ENCODE assay signal across 19 mouse cellular contexts in the genomic region with DNA sequence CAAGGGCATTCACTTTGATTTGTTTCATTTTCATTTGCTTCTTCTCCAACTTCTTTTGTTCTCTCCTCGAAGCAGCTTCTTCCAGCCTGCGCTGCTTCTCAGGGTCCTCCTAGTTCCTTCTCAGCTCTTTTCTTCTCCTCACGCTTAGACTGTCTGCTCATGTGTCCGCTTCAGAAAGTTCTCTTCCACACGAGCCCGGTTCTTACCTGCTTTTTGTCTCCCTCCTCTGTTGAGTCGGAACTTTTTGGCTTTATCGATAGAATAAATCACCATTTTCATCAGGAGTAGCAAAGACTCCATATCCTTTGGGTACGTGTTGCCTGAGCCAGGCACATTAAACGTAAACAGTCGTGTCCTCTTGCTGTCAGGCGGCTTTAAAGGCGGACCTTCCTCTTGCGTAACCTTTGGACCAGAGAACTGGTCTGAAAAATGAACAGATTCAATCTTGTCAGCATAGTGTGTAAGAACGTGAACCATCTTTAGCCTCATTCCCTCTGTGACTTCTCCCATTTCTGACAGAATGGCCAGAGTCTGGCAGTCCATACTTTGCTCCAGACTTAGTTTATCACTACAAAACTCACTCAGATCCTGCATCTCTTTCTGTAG.
A peak's percentile ranks its signal among the peaks of the same experiment; 100 is the strongest.
DNase-seq lines count a peak whose midpoint lies in the region; ATAC-seq and TF ChIP-seq lines count a peak whose summit lies in the region.
"Had no signal": no experiment of that assay in that cellular context is flagged by ENCODE, and none has a peak within 500 bp of the region (broad histone marks: within the 10 kb centered on the region; RNA-seq: fewer than 3 reads in every experiment).

No protein-coding gene starts in this region.

- H3K36me3 ChIP-seq in kidney, embryonic 16.5 days (ENCODE audit: insufficient read depth, low read length) = no peaks in the 10 kb centered on the region
- no peaks in the 10 kb centered on the region for H3K36me3 ChIP-seq in lung, embryonic 14.5 days (ENCODE audit: insufficient read depth)
- no peaks in the 10 kb centered on the region for H3K36me3 ChIP-seq in stomach, embryonic 15.5 days
- H3K36me3 ChIP-seq in limb, embryonic 10.5 days = no peaks in the 10 kb centered on the region
- H3K36me3 ChIP-seq: embryonic facial prominence, embryonic 12.5 days had no signal

- no peaks in the 10 kb centered on the region for H3K4me1 ChIP-seq in kidney, embryonic 16.5 days (ENCODE audit: insufficient read depth, low read length)
- no peaks in the 10 kb centered on the region for H3K4me1 ChIP-seq in lung, embryonic 14.5 days (ENCODE audit: insufficient read depth)
- H3K4me1 ChIP-seq in stomach, embryonic 15.5 days = no peaks in the 10 kb centered on the region
- H3K4me1 ChIP-seq in limb, embryonic 10.5 days = no peaks in the 10 kb centered on the region
- H3K4me1 ChIP-seq: embryonic facial prominence, embryonic 12.5 days had no signal

- peak overlapping the region; percentile 13 for H3K4me2 ChIP-seq in kidney, embryonic 16.5 days (replicated peaks; ENCODE audit: low read depth, low read length)
- H3K4me2 ChIP-seq in lung, embryonic 14.5 days = peak overlapping the region; percentile 51
- H3K4me2 ChIP-seq in stomach, embryonic 15.5 days = peak overlapping the region; percentile 16
- H3K4me2 ChIP-seq: embryonic facial prominence, embryonic 12.5 days; heart, embryonic 11.5 days; midbrain, embryonic 11.5 days had no signal

- TF ChIP-seq CTCF in lung, embryonic 14.5 days (IDR thresholded peaks at IDR 0.05; ENCODE audit: low read depth) = no peak

- H3K9ac ChIP-seq in kidney, embryonic 16.5 days (replicated peaks; ENCODE audit: low read length) = no peak overlapping the region
- H3K9ac ChIP-seq in lung, embryonic 14.5 days = no peak overlapping the region; the same call in 1 of the 2 replicates
- no peak overlapping the region for H3K9ac ChIP-seq in stomach, embryonic 15.5 days
- H3K9ac ChIP-seq: embryonic facial prominence, embryonic 12.5 days; liver, embryonic 14.5 days had no signal

- no peaks in the 10 kb centered on the region for H3K9me3 ChIP-seq in kidney, embryonic 16.5 days (ENCODE audit: low read length)
- H3K9me3 ChIP-seq in lung, embryonic 14.5 days (ENCODE audit: low read depth, low read length) = no peaks in the 10 kb centered on the region
- no peaks in the 10 kb centered on the region for H3K9me3 ChIP-seq in stomach, embryonic 15.5 days
- no peaks in the 10 kb centered on the region for H3K9me3 ChIP-seq in limb, embryonic 10.5 days (replicated peaks)
- H3K9me3 ChIP-seq: embryonic facial prominence, embryonic 12.5 days had no signal

- 77% methylated on average over 15 of the region's 15 CpGs for WGBS in kidney, embryonic 16.5 days
- 38% methylated on average over 15 of the region's 15 CpGs for WGBS in lung, embryonic 14.5 days
- WGBS in stomach, embryonic 15.5 days = 57% methylated on average over 15 of the region's 15 CpGs
- 92% methylated on average over 15 of the region's 15 CpGs for WGBS in limb, embryonic 10.5 days

- no peak overlapping the region for H3K27ac ChIP-seq in kidney, embryonic 16.5 days (ENCODE audit: low read length)
- peak overlapping the region; percentile 65; the same call in 1 of the 2 replicates for H3K27ac ChIP-seq in lung, embryonic 14.5 days (ENCODE audit: low read depth)
- no peak overlapping the region for H3K27ac ChIP-seq in stomach, embryonic 15.5 days
- H3K27ac ChIP-seq in limb, embryonic 10.5 days = no peak overlapping the region
- H3K27ac ChIP-seq: embryonic facial prominence, embryonic 12.5 days; layer of hippocampus, adult 2 months; liver, embryonic 14.5 days had no signal

- no peak overlapping the region for H3K4me3 ChIP-seq in kidney, embryonic 16.5 days (ENCODE audit: low read length)
- H3K4me3 ChIP-seq in lung, embryonic 14.5 days (ENCODE audit: low read depth, low read length) = peak overlapping the region; percentile 19
- no peak overlapping the region for H3K4me3 ChIP-seq in stomach, embryonic 15.5 days (replicated peaks)
- no peak overlapping the region for H3K4me3 ChIP-seq in limb, embryonic 10.5 days
- H3K4me3 ChIP-seq: embryonic facial prominence, embryonic 12.5 days; layer of hippocampus, adult 2 months; myocyte had no signal

- no peak for ATAC-seq in kidney, embryonic 16.5 days (ENCODE audit: low FRiP score, low TSS enrichment)
- ATAC-seq in lung, embryonic 14.5 days (ENCODE audit: insufficient read depth) = peak; percentile 93
- ATAC-seq in stomach, embryonic 15.5 days (ENCODE audit: insufficient read depth, low FRiP score, low read depth) = no peak
- ATAC-seq: CD4-positive, CD25-positive, alpha-beta regulatory T cell, adult 4 months had no signal

- DNase-seq in kidney, postnatal 4 days = no peak
- peak; percentile 6 to 16 for DNase-seq in adrenal gland, postnatal 36 days
- DNase-seq in lung, embryonic 14.5 days = peak; percentile 87
- DNase-seq in limb, embryonic 10.5 days (ENCODE audit: low spot score) = no peak
- no peak for DNase-seq in cerebellum, adult 9-11 months
- DNase-seq: cerebellum, postnatal 36 days; gastrocnemius, postnatal 14 days; heart, postnatal 36 days; right cerebral cortex, adult 18-20 months; thymus, postnatal 25 days had no signal

- H3K27me3 ChIP-seq in kidney, embryonic 16.5 days (ENCODE audit: insufficient read depth, low read length) = no peaks in the 10 kb centered on the region
- no peaks in the 10 kb centered on the region for H3K27me3 ChIP-seq in lung, embryonic 14.5 days (ENCODE audit: insufficient read depth, low read length)
- no peaks in the 10 kb centered on the region for H3K27me3 ChIP-seq in stomach, embryonic 15.5 days (replicated peaks)
- H3K27me3 ChIP-seq in limb, embryonic 10.5 days (ENCODE audit: low read depth, poor library complexity, severe bottlenecking) = no peaks in the 10 kb centered on the region
- H3K27me3 ChIP-seq: embryonic facial prominence, embryonic 12.5 days had no signal

Comparison
In these comparisons a context has a peak if more than half of its experiments do, and no peak if none do; other contexts are left out.
1. DNase-seq: peak in adrenal gland, postnatal 36 days (2 of 2) and lung, embryonic 14.5 days (single experiment); none in kidney, postnatal 4 days (0 of 2), limb, embryonic 10.5 days (single experiment) and cerebellum, adult 9-11 months (single experiment).
2. Peak in every context shown above with its lines, with median percentiles within 50 percentile points of each other: H3K4me2 ChIP-seq.